Mouse (Mus musculus): ENCODE data around the gene Lrrn4cl.
"Not testable (repeated sequence)": the region's sequence is repeated elsewhere in the genome, so short reads cannot be mapped to it uniquely, and the experiment has no call there.

DNA sequence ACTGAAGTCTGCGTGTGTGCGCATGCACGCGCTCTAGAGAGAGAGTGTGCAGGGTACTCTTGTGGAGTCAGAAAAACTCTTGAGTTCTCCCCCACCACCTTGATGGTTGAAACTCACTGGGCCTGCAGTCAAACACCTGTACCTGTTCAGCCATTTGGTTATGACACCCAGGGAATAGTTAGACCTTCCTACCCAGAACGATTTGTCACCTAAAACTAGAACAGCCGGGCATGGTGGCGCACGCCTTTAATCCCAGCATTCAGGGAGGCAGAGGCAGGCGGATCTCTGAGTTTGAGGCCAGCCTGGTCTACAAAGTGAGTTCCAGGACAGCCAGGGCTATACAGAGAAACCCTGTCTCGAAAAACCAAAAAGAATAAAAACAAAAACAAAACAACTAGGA, 14.2 kb upstream of the Lrrn4cl start:
- not testable (repeated sequence) for TF ChIP-seq POLR2A (IDR thresholded peaks at IDR 0.05; ENCODE audit: low read depth, low read length); CTCF (conservative IDR thresholded peaks at IDR 0.05; ENCODE audit: insufficient read depth, insufficient read length, low read depth, low read length)

All from kidney, adult 2 months (tissue).